Mouse (Mus musculus): Measurements from ENCODE around the gene Clta. TPM values are rescaled to one million over a fixed set of nuclear protein-coding genes. Genes with fewer than 3 reads are reported as not detected.
"Not testable (repeated sequence)": the region's sequence is repeated elsewhere in the genome, so short reads cannot be mapped to it uniquely, and the experiment has no call there.

Gene Clta
- total RNA-seq, 2 experiments from 2014 or later, result 285 to 293 TPM

- Histone ChIP-seq H3K27ac (peak overlapping the region; percentile 96; the same call in 1 of the 2 replicates), H3K4me3 (peak overlapping the region; percentile 78)
- TF ChIP-seq CTCF (conservative IDR thresholded peaks at IDR 0.05), result no peak
- no peak for DNase-seq (ENCODE audit: low spot score in 2 of 2)
Measured at GRCm38 (mm10) chr4:44013391-44014070, 9.3 kb downstream of the Clta start.

- H3K4me3 ChIP-seq, result no peak overlapping the region
- TF ChIP-seq CTCF (conservative IDR thresholded peaks at IDR 0.05), result no peak
- H3K27ac ChIP-seq, result no peak overlapping the region
- DNase-seq (ENCODE audit: low spot score in 2 of 2), result no peak
Measured at GRCm38 (mm10) chr4:44016071-44016470, 11.8 kb downstream of the Clta start.

- no peak overlapping the region for H3K4me3 ChIP-seq
- DNase-seq (ENCODE audit: low spot score in 2 of 2), result no peak
- no peak for TF ChIP-seq CTCF (conservative IDR thresholded peaks at IDR 0.05)
- H3K27ac ChIP-seq, result no peak overlapping the region
Measured at GRCm38 (mm10) chr4:44016791-44017190, 12.5 kb downstream of the Clta start.

DNA sequence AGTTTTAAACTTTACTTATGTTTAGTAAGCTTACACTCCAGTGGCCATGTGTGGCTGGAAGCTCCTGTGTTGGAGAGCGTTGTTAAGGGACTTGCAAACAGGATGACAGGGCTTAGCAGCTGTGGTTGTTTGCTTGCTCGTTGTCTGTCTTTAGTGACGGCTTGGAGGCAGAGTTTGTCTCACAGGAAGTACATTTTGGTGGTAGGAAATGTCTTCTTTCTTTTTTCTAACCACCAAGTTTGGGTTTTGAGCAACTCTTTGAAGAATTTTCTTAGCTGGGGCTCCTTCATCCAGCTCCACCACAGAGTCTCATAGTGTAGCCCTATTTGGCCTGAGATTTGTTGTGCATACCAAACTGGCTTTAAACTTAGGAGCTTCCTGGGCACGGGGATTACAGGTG is 18.1 kb downstream of the Clta start:
- no peak overlapping the region for H3K4me3 ChIP-seq
- no peak for DNase-seq (ENCODE audit: low spot score in 2 of 2)
- no peak for TF ChIP-seq CTCF (conservative IDR thresholded peaks at IDR 0.05)
- H3K27ac ChIP-seq, result no peak overlapping the region

DNA sequence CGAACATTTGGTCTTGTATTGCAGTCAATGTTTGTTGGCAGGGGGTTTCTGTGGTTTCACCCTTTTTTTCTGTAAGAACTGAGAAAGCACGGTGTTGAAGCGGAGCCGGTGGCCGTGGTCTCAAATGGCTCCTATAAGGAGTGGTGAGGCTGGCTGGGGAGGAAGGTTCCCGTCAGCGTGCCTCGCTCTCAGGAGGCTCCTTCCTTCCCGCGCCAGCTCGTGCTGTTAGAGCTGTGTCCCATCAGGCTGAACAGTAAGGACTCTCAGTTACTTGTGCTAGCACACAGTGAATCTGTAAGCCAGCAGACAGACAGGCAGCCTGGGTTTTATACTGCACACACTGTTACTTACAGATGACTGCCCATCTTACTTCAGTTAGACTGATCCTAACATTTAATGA is 18.5 kb downstream of the Clta start:
- Histone ChIP-seq H3K4me3 (no peak overlapping the region), H3K27ac (no peak overlapping the region)
- TF ChIP-seq CTCF (conservative IDR thresholded peaks at IDR 0.05), result no peak
- no peak for DNase-seq (ENCODE audit: low spot score in 2 of 2)

DNA sequence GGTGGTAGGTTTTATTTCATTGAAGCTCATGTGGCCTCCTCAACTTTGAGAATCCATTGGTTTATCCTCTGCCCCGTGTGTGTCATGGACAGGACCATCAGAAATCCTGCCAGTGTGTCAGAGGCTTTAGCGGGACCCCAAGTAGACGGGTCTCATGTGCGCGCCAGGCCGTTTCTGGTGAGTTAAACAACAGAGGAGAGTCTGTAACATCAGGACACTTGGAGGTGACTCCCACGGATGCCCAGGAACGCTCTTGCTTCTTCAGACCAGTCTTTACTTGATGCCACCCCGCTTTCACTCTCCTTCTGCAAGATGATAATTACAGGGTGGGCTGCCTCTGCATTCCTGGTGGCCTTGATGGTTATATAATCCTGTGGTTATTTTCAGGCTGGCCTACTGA is 19.4 kb downstream of the Clta start:
- TF ChIP-seq CTCF (conservative IDR thresholded peaks at IDR 0.05), result no peak
- H3K27ac ChIP-seq, result no peak overlapping the region
- no peak for DNase-seq (ENCODE audit: low spot score in 2 of 2)
- H3K4me3 ChIP-seq, result no peak overlapping the region

DNA sequence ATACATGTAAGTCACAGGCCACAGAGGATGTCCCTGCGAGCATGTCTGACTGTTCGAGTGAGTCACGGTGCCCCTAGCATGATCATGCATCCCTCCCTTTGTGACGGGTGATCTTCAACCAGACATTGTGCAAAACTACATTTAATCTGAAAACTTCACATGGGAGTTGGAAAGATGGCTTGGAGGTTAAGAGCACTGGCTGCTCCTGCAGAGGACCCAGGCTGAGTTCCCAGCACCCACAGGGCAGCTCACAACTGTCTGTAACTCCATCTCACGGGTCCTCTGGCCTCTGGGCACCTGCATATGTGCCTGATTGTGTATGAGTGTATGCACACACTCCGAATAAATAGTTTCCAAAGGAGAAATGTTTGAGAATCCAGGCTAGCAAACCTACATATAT is 20.0 kb downstream of the Clta start:
- TF ChIP-seq CTCF (conservative IDR thresholded peaks at IDR 0.05), result no peak
- Histone ChIP-seq H3K27ac (no peak overlapping the region), H3K4me3 (no peak overlapping the region)
- DNase-seq (ENCODE audit: low spot score in 2 of 2), result no peak

GRCm38 (mm10) chr4:44025570-44025969 is 21.3 kb downstream of the Clta start:
- no peak for TF ChIP-seq CTCF (conservative IDR thresholded peaks at IDR 0.05)
- Histone ChIP-seq H3K4me3 (no peak overlapping the region), H3K27ac (no peak overlapping the region)
- no peak for DNase-seq (ENCODE audit: low spot score in 2 of 2)

GRCm38 (mm10) chr4:44028303-44029135 is 24.3 kb downstream of the Clta start:
- DNase-seq (ENCODE audit: low spot score in 2 of 2), result peak; percentile 68 to 74
- H3K4me3 ChIP-seq, result peak overlapping the region; percentile 5; the same call in 1 of the 2 replicates
- no peak for TF ChIP-seq CTCF (conservative IDR thresholded peaks at IDR 0.05)
- peak overlapping the region; percentile 95 for H3K27ac ChIP-seq

DNA sequence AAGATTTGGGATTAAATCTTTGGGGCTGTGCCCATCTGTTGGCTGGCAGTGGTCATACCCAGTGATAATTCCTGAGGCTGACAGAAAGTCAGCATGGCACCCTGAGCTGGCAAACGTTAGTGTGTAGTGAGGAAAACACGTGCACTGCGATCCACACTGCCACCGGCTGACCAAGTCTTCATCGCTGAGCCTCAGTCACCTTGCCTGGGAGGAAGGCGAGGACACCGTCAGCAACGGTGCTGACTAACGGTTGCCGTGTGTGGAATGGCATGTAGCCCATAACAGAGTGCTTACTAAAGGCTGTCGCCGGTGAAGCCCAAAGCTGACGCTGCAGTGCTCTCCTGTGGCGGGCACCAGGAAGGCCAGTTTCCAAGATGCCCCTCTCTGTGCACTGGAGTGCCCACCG is 25.4 kb downstream of the Clta start:
- no peak overlapping the region for H3K4me3 ChIP-seq
- no peak for DNase-seq (ENCODE audit: low spot score in 2 of 2)
- TF ChIP-seq CTCF (conservative IDR thresholded peaks at IDR 0.05), result peak; percentile 41
- peak overlapping the region; percentile 95 for H3K27ac ChIP-seq

DNA sequence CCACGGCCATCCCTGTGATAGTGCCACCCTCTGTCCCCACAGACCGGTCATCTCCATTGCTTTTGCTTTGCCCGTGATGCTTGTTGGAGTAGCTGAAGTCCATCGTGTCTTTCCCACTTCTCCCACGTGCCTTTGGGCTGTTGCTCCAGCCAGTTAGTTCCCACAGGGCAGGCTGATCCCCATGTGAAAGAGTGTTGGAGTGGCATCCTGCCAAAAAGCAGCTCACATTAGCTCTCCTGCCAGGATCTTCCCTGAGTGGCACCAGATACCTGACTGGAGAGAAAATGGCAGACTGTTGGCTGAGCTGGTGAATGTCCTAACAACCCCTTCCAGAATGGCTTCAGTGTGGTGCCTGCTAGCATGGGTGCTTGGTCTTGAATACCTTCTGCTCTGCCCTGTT is 27.3 kb downstream of the Clta start:
- H3K4me3 ChIP-seq, result no peak overlapping the region
- TF ChIP-seq CTCF (conservative IDR thresholded peaks at IDR 0.05), result no peak
- DNase-seq (ENCODE audit: low spot score in 2 of 2), result no peak
- H3K27ac ChIP-seq, result 0 out of 2 replicates have a peak overlapping the region, but pooled peaks have one; percentile 11

GRCm38 (mm10) chr4:44036455-44036854 is 32.2 kb downstream of the Clta start:
- Histone ChIP-seq H3K4me3 (no peak overlapping the region), H3K27ac (no peak overlapping the region)
- TF ChIP-seq CTCF (conservative IDR thresholded peaks at IDR 0.05), result no peak
- DNase-seq (ENCODE audit: low spot score in 2 of 2), result no peak

- H3K4me3 ChIP-seq, result no peak overlapping the region
- no peak for DNase-seq (ENCODE audit: low spot score in 2 of 2)
- no peak overlapping the region for H3K27ac ChIP-seq
- TF ChIP-seq CTCF (conservative IDR thresholded peaks at IDR 0.05), result no peak
Measured at GRCm38 (mm10) chr4:44040802-44041201, 36.5 kb downstream of the Clta start.

GRCm38 (mm10) chr4:44042429-44042828 is 38.2 kb downstream of the Clta start:
- no peak overlapping the region for H3K4me3 ChIP-seq
- no peak for DNase-seq (ENCODE audit: low spot score in 2 of 2)
- H3K27ac ChIP-seq, result no peak overlapping the region
- TF ChIP-seq CTCF (conservative IDR thresholded peaks at IDR 0.05), result no peak

DNA sequence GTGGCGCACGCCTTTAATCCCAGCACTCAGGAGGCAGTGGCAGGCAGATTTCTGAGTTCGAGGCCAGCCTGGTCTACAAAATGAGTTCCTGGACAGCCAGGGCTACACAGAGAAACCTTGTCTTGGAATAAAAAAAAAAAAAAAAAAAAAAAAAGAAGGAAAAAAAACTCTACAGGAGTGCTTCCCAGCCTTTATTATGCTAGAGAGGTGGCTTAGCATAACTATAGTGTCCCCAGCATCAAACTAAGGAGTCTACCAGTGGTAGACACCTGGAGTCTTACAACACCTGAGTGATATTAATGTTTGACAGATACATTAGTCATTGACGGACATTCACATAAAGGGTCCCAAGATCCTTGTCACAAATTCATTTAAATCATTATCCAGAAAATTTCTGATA is 38.9 kb downstream of the Clta start:
- H3K4me3 ChIP-seq; H3K27ac ChIP-seq; DNase-seq (ENCODE audit: low spot score in 2 of 2): not testable (repeated sequence)
